Mouse (Mus musculus): Measurements from ENCODE around the gene Abca15. TPM values are rescaled to one million over a fixed set of nuclear protein-coding genes. Genes with fewer than 3 reads are reported as not detected.

Abca15 gene
- polyA plus RNA-seq, 1 experiment from 2014 or later, result not detected

Other genes starting within 250 kb of the Abca15 start
- gene Dnah3, start 233.4 kb upstream of the Abca15 start, polyA plus RNA-seq (2015; fragmentation: Nextera tagmentation; extraction: Ambion mirVana), result not detected in 2 replicates
- 2.5 and 3.2 TPM in 2 replicates for gene Tmem159, start 226.3 kb upstream of the Abca15 start, polyA plus RNA-seq (2015; fragmentation: Nextera tagmentation; extraction: Ambion mirVana)
- gene Zp2, start 183.4 kb upstream of the Abca15 start, polyA plus RNA-seq (2015; fragmentation: Nextera tagmentation; extraction: Ambion mirVana), result not detected in 2 replicates
- 1.4 and 1.6 TPM in 2 replicates for gene Anks4b, start 154.8 kb upstream of the Abca15 start, polyA plus RNA-seq (2015; fragmentation: Nextera tagmentation; extraction: Ambion mirVana)
- 0.25 and 0.44 TPM in 2 replicates for gene Crym, start 126.6 kb upstream of the Abca15 start, polyA plus RNA-seq (2015; fragmentation: Nextera tagmentation; extraction: Ambion mirVana)
- gene Abca14, start 124.7 kb upstream of the Abca15 start, polyA plus RNA-seq (2015; fragmentation: Nextera tagmentation; extraction: Ambion mirVana), result 0.17 TPM in 1 of 2 replicates, not detected in the other
- not detected in 2 replicates for gene Abca16, start 81.0 kb downstream of the Abca15 start, polyA plus RNA-seq (2015; fragmentation: Nextera tagmentation; extraction: Ambion mirVana)

All from liver, embryonic 13.5 days (tissue).